In the genomic region with DNA sequence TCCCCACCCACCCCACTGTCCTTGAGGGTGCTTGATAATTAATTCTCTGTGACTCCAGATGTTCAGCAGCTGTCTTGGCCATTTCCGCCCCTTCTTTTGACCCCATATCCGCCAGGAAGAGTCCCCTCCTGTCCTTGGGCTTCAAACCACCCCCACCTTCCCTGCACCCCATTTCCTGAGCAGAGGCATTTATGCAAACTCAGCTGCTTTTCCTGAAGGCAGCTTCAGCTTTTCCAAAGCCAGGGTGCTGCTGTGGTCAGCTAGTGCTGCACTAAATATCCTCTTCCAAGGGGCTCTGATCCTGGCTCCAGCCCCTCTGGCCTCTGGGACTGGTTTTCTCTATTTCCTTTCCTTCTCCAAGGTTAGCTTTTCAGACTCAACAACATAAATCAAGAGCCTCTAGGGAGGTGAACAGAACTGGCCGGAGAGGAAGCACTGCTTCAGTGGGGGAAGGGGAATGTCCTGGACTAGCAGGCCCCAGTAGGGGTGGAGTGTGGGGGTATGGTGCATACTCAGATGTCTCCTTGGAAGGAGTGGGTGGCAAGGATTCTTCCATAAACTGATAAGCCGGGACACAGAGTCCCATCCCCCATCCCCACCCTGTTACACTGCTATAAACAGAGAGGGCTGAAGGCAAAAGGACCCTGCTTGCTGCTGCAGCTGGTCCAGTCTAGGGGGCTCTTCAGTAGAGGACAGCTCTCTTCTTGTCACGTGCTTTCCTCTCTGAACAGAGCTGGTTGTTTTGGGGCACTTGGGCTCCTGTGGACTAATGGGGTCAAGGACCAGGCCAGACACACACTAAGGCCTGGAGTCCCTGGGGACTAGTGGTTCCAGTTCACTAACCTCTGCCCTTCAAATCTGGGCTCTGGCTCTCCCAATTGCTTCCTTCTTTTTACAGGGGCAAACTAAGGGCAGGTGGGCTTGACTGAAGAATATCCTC, we compare ENCODE assay signal across 8 mouse cellular contexts. TPM values are rescaled to one million over a fixed set of nuclear protein-coding genes. Genes with fewer than 3 reads are reported as not detected.
A peak's percentile ranks its signal among the peaks of the same experiment; 100 is the strongest.
DNase-seq lines count a peak whose midpoint lies in the region; ATAC-seq and TF ChIP-seq lines count a peak whose summit lies in the region.

No protein-coding gene starts in this region.

- DNase-seq in ovary, adult 18-20 months (ENCODE audit: low spot score) = peak; percentile 82
- DNase-seq in ovary, postnatal 14 days (ENCODE audit: low spot score) = no peak
- DNase-seq in heart, adult 2 months = peak; percentile 59 to 67
- DNase-seq in kidney, adult 18-20 months = peak; percentile 68
- DNase-seq in lung, postnatal 10 days = peak; percentile 77
- no peak for DNase-seq in frontal cortex, postnatal 25 days (ENCODE audit: low spot score in 2 of 2)
- no peak for DNase-seq in thymus, postnatal 25 days
- no peak for DNase-seq in forebrain, embryonic 14.5 days (ENCODE audit: low spot score)

- H3K36me3 ChIP-seq in heart, adult 2 months (ENCODE audit: control insufficient read depth, insufficient read depth, low read length) = peaks cover 9% of the 10 kb centered on the region
- H3K36me3 ChIP-seq in forebrain, embryonic 14.5 days (ENCODE audit: control insufficient read depth, insufficient read depth, low read length) = no peaks in the 10 kb centered on the region

- peak overlapping the region; percentile 84 for H3K27ac ChIP-seq in heart, adult 2 months
- no peak overlapping the region for H3K27ac ChIP-seq in forebrain, embryonic 14.5 days (ENCODE audit: low read depth, low read length)

- 0 out of 2 replicates have a peak overlapping the region, but pooled peaks have one; percentile 10 for H3K9ac ChIP-seq in heart, adult 2 months (ENCODE audit: low read depth, low read length)
- no peak overlapping the region for H3K9ac ChIP-seq in forebrain, embryonic 14.5 days (ENCODE audit: low read length)

- no peak overlapping the region for H3K4me2 ChIP-seq in forebrain, embryonic 14.5 days (ENCODE audit: low read length)

- H3K4me1 ChIP-seq in heart, adult 2 months (ENCODE audit: control insufficient read depth, insufficient read depth, low read length) = peaks cover 27% of the 10 kb centered on the region
- no peaks in the 10 kb centered on the region for H3K4me1 ChIP-seq in forebrain, embryonic 14.5 days (ENCODE audit: control insufficient read depth, insufficient read depth, low read length)

- H3K27me3 ChIP-seq in heart, adult 2 months (ENCODE audit: control insufficient read depth, insufficient read depth, low read length) = no peaks in the 10 kb centered on the region
- no peaks in the 10 kb centered on the region for H3K27me3 ChIP-seq in forebrain, embryonic 14.5 days (replicated peaks; ENCODE audit: control insufficient read depth, insufficient read depth, low read length)

- no peak for TF ChIP-seq EP300 in heart, adult 2 months (IDR thresholded peaks at IDR 0.05; ENCODE audit: insufficient read depth, low read depth, low read length)

- 27% methylated on average over 5 of the region's 5 CpGs for WGBS in heart, adult 2 months
- 55% methylated on average over 5 of the region's 5 CpGs for WGBS in forebrain, embryonic 14.5 days

- no peak for TF ChIP-seq POLR2A in heart, adult 2 months (IDR thresholded peaks at IDR 0.05; ENCODE audit: insufficient read depth, low read depth, low read length)

- TF ChIP-seq CTCF in heart, adult 2 months (IDR thresholded peaks at IDR 0.05) = no peak

- no peak for ATAC-seq in forebrain, embryonic 14.5 days

- H3K9me3 ChIP-seq in forebrain, embryonic 14.5 days (replicated peaks; ENCODE audit: control insufficient read depth, low read length) = no peaks in the 10 kb centered on the region

- H3K79me2 ChIP-seq in heart, adult 2 months (replicated peaks; ENCODE audit: control insufficient read depth, insufficient read depth, low read length) = no peaks in the 10 kb centered on the region

- no peak overlapping the region for H3K4me3 ChIP-seq in heart, adult 2 months
- H3K4me3 ChIP-seq in forebrain, embryonic 14.5 days (ENCODE audit: low read depth, low read length) = no peak overlapping the region

- intact Hi-C loops in heart, adult 2 months (cut with DNase I) = no loop called here

RNA-seq across cellular contexts. Expression of gene Abhd16b, which starts 5.4 kb away (rescaled TPM):
- total RNA-seq in heart, adult 2 months (2021) = not detected
- polyA plus RNA-seq in heart, adult 2 months (2012; rRNA removed) = not detected in 2 replicates
- not detected in 2 replicates for polyA plus RNA-seq in forebrain, embryonic 14.5 days (2014; fragmentation: Nextera tagmentation; extraction: Ambion mirVana)

RNA-seq across cellular contexts. Expression of gene Tpd52l2, which starts 9.3 kb away (rescaled TPM):
- 10 to 100 TPM; 56.8 to 58.7 TPM for total RNA-seq in heart, adult 2 months (2021)
- 61.1 and 93.6 TPM in 2 replicates for polyA plus RNA-seq in heart, adult 2 months (2012; rRNA removed)
- 143 and 151 TPM in 2 replicates for polyA plus RNA-seq in forebrain, embryonic 14.5 days (2014; fragmentation: Nextera tagmentation; extraction: Ambion mirVana)

RNA-seq across cellular contexts. Expression of gene Zbtb46, which starts 28.4 kb away (rescaled TPM):
- total RNA-seq in heart, adult 2 months (2021) = 10 to 100 TPM; 10.7 to 13.2 TPM
- polyA plus RNA-seq in heart, adult 2 months (2012; rRNA removed) = 8.3 and 14.9 TPM in 2 replicates
- 7.6 and 8.6 TPM in 2 replicates for polyA plus RNA-seq in forebrain, embryonic 14.5 days (2014; fragmentation: Nextera tagmentation; extraction: Ambion mirVana)

RNA-seq across cellular contexts. Expression of gene Dnajc5, which starts 32.7 kb away (rescaled TPM):
- total RNA-seq in heart, adult 2 months (2021) = 10 to 100 TPM; 62.3 to 71.5 TPM
- 43.4 and 68.9 TPM in 2 replicates for polyA plus RNA-seq in heart, adult 2 months (2012; rRNA removed)
- polyA plus RNA-seq in forebrain, embryonic 14.5 days (2014; fragmentation: Nextera tagmentation; extraction: Ambion mirVana) = 127 and 165 TPM in 2 replicates

Comparison
In these comparisons a context has a peak if more than half of its experiments do, and no peak if none do; other contexts are left out.
1. DNase-seq: peak in ovary, adult 18-20 months (single experiment), heart, adult 2 months (2 of 2), kidney, adult 18-20 months (single experiment) and lung, postnatal 10 days (single experiment); none in ovary, postnatal 14 days (single experiment), frontal cortex, postnatal 25 days (0 of 2), thymus, postnatal 25 days (single experiment) and forebrain, embryonic 14.5 days (single experiment).